Mouse (Mus musculus): Measurements from ENCODE around the gene Gm20604. TPM values are rescaled to one million over a fixed set of nuclear protein-coding genes. Genes with fewer than 3 reads are reported as not detected.

Gm20604 gene
- polyA plus RNA-seq, 1 experiment from 2014 or later: 19.1 TPM

GRCm38 (mm10) chr12:102705906-102706640, 52.4 kb downstream of the Gm20604 start:
- no peak for ATAC-seq (replicated peaks; ENCODE audit: low FRiP score)
- no peaks in the 10 kb centered on the region for H3K36me3 ChIP-seq (ENCODE audit: control insufficient read depth, insufficient read depth, low read length)
- no peak overlapping the region for H3K27ac ChIP-seq (ENCODE audit: low read depth, low read length)
- DNase-seq (ENCODE audit: low spot score): no peak
- H3K27me3 ChIP-seq (replicated peaks; ENCODE audit: control insufficient read depth, insufficient read depth, low read length): no peaks in the 10 kb centered on the region
- no peaks in the 10 kb centered on the region for H3K9me3 ChIP-seq (ENCODE audit: control insufficient read depth, low read length)
- peak overlapping the region; percentile 81 for H3K4me3 ChIP-seq (ENCODE audit: low read depth, low read length)
- H3K4me2 ChIP-seq: peak overlapping the region; percentile 98
- no peak overlapping the region for H3K9ac ChIP-seq (ENCODE audit: low read depth, low read length)
- peaks cover 20% of the 10 kb centered on the region for H3K4me1 ChIP-seq (replicated peaks; ENCODE audit: control insufficient read depth, insufficient read depth, low read length)
- WGBS: 73% methylated on average over 6 of the region's 6 CpGs

DNA sequence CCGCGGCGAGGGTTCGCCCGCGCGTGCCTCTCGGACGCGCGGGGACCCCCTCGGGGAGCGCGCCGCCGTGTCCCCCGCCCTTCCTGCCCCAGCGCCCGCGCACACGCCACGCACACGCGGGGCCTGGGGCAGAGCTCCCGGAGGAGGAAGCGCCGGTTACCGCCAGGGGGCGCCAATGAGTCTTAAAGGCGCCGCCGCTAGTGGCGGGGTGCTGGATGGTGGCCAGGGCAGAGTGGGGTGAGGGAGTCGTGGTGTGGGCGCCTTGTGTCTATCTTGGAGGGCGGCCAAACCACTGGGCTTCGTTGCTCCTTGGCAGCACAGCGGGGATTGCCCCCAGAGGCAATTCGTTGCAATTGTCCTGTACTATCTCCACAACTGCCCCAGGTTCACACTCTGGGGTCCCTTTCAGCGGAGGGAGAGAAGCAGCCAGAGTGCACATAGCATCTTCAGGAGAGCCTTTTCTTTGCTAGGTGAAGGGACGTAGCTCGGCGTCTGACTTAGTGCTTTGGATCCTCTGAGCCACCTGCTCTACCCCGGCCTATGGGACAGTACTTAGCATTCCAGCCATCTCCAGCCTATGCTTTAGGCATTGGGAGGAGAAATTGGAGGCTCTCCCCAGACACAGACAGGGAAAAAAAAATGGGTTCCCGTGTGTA, 53.1 kb downstream of the Gm20604 start:
- Histone ChIP-seq H3K4me1 (replicated peaks; ENCODE audit: control insufficient read depth, insufficient read depth, low read length) (peaks cover 22% of the 10 kb centered on the region), H3K4me2 (peak overlapping the region; percentile 98), H3K9ac (ENCODE audit: low read depth, low read length) (peak overlapping the region; percentile 84), H3K27ac (ENCODE audit: low read depth, low read length) (peak overlapping the region; percentile 77), H3K27me3 (replicated peaks; ENCODE audit: control insufficient read depth, insufficient read depth, low read length) (no peaks in the 10 kb centered on the region), H3K9me3 (ENCODE audit: control insufficient read depth, low read length) (no peaks in the 10 kb centered on the region), H3K4me3 (ENCODE audit: low read depth, low read length) (peak overlapping the region; percentile 81), H3K36me3 (ENCODE audit: control insufficient read depth, insufficient read depth, low read length) (no peaks in the 10 kb centered on the region)
- 4% methylated on average over 45 of the region's 45 CpGs for WGBS
- ATAC-seq (replicated peaks; ENCODE audit: low FRiP score) (peak; percentile 77), DNase-seq (ENCODE audit: low spot score) (no peak)

GRCm38 (mm10) chr12:102704457-102705198, 53.8 kb downstream of the Gm20604 start, which contains the start of gene Itpk1:
Gene Itpk1, minus strand, starts transcription at chr12:102704930.
- peak within 1 kb of the TSS; percentile 77 for H3K27ac ChIP-seq (ENCODE audit: low read depth, low read length)
- H3K4me3 ChIP-seq (ENCODE audit: low read depth, low read length): peak within 1 kb of the TSS; percentile 81
- H3K4me2 ChIP-seq: peak within 1 kb of the TSS; percentile 98
- peaks cover 27% of the 10 kb centered on the region for H3K4me1 ChIP-seq (replicated peaks; ENCODE audit: control insufficient read depth, insufficient read depth, low read length)
- DNase-seq (ENCODE audit: low spot score) (peak; percentile 68), ATAC-seq (replicated peaks; ENCODE audit: low FRiP score) (peak; percentile 88)
- no peaks in the 10 kb centered on the region for H3K27me3 ChIP-seq (replicated peaks; ENCODE audit: control insufficient read depth, insufficient read depth, low read length)
- H3K9ac ChIP-seq (ENCODE audit: low read depth, low read length): peak within 1 kb of the TSS; percentile 84
- H3K36me3 ChIP-seq (ENCODE audit: control insufficient read depth, insufficient read depth, low read length): no peaks in the 10 kb centered on the region
- no peaks in the 10 kb centered on the region for H3K9me3 ChIP-seq (ENCODE audit: control insufficient read depth, low read length)
- under 1% methylated on average over 64 of the region's 105 CpGs for WGBS

DNA sequence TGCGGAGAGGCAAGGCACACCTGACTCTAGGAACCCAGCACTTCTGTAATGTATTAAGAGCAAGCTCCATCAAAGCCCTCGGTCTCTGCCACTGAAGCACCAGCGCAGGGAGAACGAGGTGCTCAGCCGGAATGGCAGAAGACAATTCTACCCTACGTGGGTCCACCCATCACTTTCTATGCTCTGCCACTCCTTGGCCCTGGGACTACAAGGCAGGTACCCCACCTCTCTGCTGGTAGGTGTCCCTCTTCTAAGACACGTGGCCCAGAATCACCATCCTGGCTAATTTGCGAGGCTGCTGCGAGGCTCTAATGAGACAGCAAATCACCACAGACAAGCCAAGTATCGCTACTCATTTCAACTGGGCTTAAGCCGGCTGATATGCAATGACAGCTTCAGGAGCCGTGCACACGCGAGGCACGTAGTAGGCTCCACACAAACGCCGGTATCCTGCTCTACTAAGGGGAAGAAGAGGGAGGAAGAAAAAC, 54.5 kb downstream of the Gm20604 start:
- peak overlapping the region; percentile 98 for H3K4me2 ChIP-seq
- no peaks in the 10 kb centered on the region for H3K36me3 ChIP-seq (ENCODE audit: control insufficient read depth, insufficient read depth, low read length)
- WGBS: 14% methylated on average over 17 of the region's 17 CpGs
- ATAC-seq (replicated peaks; ENCODE audit: low FRiP score) (peak; percentile 20), DNase-seq (ENCODE audit: low spot score) (peak; percentile 49)
- H3K4me1 ChIP-seq (replicated peaks; ENCODE audit: control insufficient read depth, insufficient read depth, low read length): peaks cover 28% of the 10 kb centered on the region
- H3K27me3 ChIP-seq (replicated peaks; ENCODE audit: control insufficient read depth, insufficient read depth, low read length): no peaks in the 10 kb centered on the region
- H3K9ac ChIP-seq (ENCODE audit: low read depth, low read length): peak overlapping the region; percentile 84
- no peaks in the 10 kb centered on the region for H3K9me3 ChIP-seq (ENCODE audit: control insufficient read depth, low read length)
- H3K4me3 ChIP-seq (ENCODE audit: low read depth, low read length): peak overlapping the region; percentile 81
- no peak overlapping the region for H3K27ac ChIP-seq (ENCODE audit: low read depth, low read length)

GRCm38 (mm10) chr12:102703441-102703840, 55.0 kb downstream of the Gm20604 start:
- Histone ChIP-seq H3K9me3 (ENCODE audit: control insufficient read depth, low read length) (no peaks in the 10 kb centered on the region), H3K9ac (ENCODE audit: low read depth, low read length) (0 out of 2 replicates have a peak overlapping the region, but pooled peaks have one; percentile 30), H3K4me1 (replicated peaks; ENCODE audit: control insufficient read depth, insufficient read depth, low read length) (peaks cover 32% of the 10 kb centered on the region), H3K27ac (ENCODE audit: low read depth, low read length) (no peak overlapping the region), H3K4me2 (peak overlapping the region; percentile 98), H3K36me3 (ENCODE audit: control insufficient read depth, insufficient read depth, low read length) (no peaks in the 10 kb centered on the region), H3K27me3 (replicated peaks; ENCODE audit: control insufficient read depth, insufficient read depth, low read length) (no peaks in the 10 kb centered on the region), H3K4me3 (ENCODE audit: low read depth, low read length) (peak overlapping the region; percentile 81)
- 53% methylated on average over 6 of the region's 6 CpGs for WGBS
- ATAC-seq (replicated peaks; ENCODE audit: low FRiP score) (no peak), DNase-seq (ENCODE audit: low spot score) (no peak)

DNA sequence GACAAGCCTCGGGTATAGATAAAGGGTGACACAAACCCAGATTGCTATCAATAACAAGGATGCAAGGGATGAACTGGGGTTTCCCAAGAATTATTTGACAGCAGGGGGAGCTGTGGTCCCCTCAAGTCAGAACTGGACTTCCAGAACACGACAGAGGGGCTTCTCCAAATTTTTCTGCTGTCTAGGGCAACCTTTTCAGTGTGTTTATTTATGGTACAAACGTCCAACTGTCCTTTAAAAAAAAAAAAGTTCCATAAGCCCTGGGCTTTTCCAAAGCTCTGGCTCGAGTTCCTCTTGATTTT, 55.4 kb downstream of the Gm20604 start:
- WGBS: 8% methylated on average over 4 of the region's 4 CpGs
- H3K4me1 ChIP-seq (replicated peaks; ENCODE audit: control insufficient read depth, insufficient read depth, low read length): peaks cover 36% of the 10 kb centered on the region
- ATAC-seq (replicated peaks; ENCODE audit: low FRiP score): no peak

DNA sequence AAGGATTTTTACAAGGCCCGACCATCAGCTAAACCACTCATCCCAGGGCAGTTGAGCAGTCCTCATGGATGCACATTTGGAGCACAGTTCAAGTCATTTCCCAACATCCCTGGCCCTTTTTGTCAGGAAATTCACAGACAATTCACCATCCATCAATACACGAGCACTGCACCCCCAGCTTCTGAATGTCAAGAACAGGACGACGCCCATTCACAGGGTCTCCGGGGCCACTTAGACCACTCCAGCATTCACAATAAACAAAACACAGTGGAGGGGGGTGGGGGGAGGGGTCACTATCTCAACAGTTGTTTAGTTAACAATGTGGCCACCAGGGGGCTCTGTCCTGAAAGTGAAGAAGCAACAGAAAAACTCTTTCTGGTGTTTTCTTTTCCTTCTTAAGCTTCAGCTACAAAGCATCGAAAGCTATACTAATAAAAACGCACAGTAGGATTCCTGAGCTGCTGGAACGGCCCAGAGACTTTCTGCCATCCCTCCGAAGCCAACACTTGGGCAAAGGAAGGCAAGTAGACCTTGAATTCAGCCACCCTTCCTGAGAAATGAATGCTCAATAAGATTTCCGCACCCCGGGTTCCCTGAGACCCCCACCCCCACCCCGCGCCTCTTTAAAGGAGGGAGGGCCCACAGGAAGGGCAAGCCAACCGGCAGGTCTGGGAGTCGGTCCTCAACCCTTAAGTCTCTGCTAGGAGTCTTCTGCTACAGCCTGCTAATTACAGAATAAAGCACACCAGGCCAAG, 55.9 kb downstream of the Gm20604 start:
- 10% methylated on average over 15 of the region's 15 CpGs for WGBS
- peak; percentile 74 for DNase-seq (ENCODE audit: low spot score)
- Histone ChIP-seq H3K4me3 (ENCODE audit: low read depth, low read length) (peak overlapping the region; percentile 28), H3K9ac (ENCODE audit: low read depth, low read length) (no peak overlapping the region), H3K36me3 (ENCODE audit: control insufficient read depth, insufficient read depth, low read length) (no peaks in the 10 kb centered on the region), H3K27me3 (replicated peaks; ENCODE audit: control insufficient read depth, insufficient read depth, low read length) (no peaks in the 10 kb centered on the region), H3K4me1 (replicated peaks; ENCODE audit: control insufficient read depth, insufficient read depth, low read length) (peaks cover 41% of the 10 kb centered on the region), H3K27ac (ENCODE audit: low read depth, low read length) (peak overlapping the region; percentile 38; the same call in 1 of the 2 replicates), H3K4me2 (peak overlapping the region; percentile 98), H3K9me3 (ENCODE audit: control insufficient read depth, low read length) (no peaks in the 10 kb centered on the region)
- no peak for ATAC-seq (replicated peaks; ENCODE audit: low FRiP score)

More for the DNA sequence above, 55.4 kb downstream of the Gm20604 start:
- H3K9ac ChIP-seq (ENCODE audit: low read depth, low read length): 0 out of 2 replicates have a peak overlapping the region, but pooled peaks have one; percentile 30
- peak overlapping the region; percentile 28 for H3K4me3 ChIP-seq (ENCODE audit: low read depth, low read length)
- H3K27me3 ChIP-seq (replicated peaks; ENCODE audit: control insufficient read depth, insufficient read depth, low read length): no peaks in the 10 kb centered on the region
- 0 out of 2 replicates have a peak overlapping the region, but pooled peaks have one; percentile 38 for H3K27ac ChIP-seq (ENCODE audit: low read depth, low read length)
- DNase-seq (ENCODE audit: low spot score): no peak
- no peaks in the 10 kb centered on the region for H3K9me3 ChIP-seq (ENCODE audit: control insufficient read depth, low read length)
- peak overlapping the region; percentile 98 for H3K4me2 ChIP-seq
- H3K36me3 ChIP-seq (ENCODE audit: control insufficient read depth, insufficient read depth, low read length): no peaks in the 10 kb centered on the region

DNA sequence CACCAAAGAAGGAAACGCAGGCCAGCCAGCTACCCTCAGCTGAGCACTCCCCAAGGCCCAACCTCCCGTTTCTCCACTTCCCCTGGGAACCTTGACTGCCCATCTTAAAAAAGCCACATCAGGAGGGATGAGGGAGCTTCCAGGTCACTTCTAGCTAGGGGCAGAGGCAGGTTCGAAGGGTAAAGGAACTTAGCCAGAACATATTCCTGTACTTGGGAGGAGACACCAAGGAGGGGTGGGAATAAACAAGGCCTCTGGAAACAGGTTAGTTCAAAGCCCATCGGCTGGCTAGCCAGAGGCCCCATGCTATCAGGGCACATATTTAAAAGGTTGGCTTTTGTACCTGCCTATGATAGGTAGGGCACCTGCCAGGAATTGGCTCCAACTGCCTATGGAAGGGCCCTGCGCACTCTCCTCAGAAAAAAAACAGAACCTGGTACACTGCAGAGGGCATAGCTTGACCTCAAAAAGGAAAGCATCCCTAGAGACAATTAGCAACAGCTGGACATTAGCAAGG, 56.7 kb downstream of the Gm20604 start:
- H3K36me3 ChIP-seq (ENCODE audit: control insufficient read depth, insufficient read depth, low read length): no peaks in the 10 kb centered on the region
- H3K9me3 ChIP-seq (ENCODE audit: control insufficient read depth, low read length): no peaks in the 10 kb centered on the region
- H3K27ac ChIP-seq (ENCODE audit: low read depth, low read length): no peak overlapping the region
- no peaks in the 10 kb centered on the region for H3K27me3 ChIP-seq (replicated peaks; ENCODE audit: control insufficient read depth, insufficient read depth, low read length)
- H3K4me2 ChIP-seq: no peak overlapping the region
- H3K9ac ChIP-seq (ENCODE audit: low read depth, low read length): no peak overlapping the region
- 81% methylated on average over 5 of the region's 5 CpGs for WGBS
- peaks cover 49% of the 10 kb centered on the region for H3K4me1 ChIP-seq (replicated peaks; ENCODE audit: control insufficient read depth, insufficient read depth, low read length)
- DNase-seq (ENCODE audit: low spot score): no peak
- no peak overlapping the region for H3K4me3 ChIP-seq (ENCODE audit: low read depth, low read length)
- ATAC-seq (replicated peaks; ENCODE audit: low FRiP score): no peak

Measured in liver, embryonic 11.5 days (tissue).